8 mouse cellular contexts compared by ENCODE assay signal in the genomic region with DNA sequence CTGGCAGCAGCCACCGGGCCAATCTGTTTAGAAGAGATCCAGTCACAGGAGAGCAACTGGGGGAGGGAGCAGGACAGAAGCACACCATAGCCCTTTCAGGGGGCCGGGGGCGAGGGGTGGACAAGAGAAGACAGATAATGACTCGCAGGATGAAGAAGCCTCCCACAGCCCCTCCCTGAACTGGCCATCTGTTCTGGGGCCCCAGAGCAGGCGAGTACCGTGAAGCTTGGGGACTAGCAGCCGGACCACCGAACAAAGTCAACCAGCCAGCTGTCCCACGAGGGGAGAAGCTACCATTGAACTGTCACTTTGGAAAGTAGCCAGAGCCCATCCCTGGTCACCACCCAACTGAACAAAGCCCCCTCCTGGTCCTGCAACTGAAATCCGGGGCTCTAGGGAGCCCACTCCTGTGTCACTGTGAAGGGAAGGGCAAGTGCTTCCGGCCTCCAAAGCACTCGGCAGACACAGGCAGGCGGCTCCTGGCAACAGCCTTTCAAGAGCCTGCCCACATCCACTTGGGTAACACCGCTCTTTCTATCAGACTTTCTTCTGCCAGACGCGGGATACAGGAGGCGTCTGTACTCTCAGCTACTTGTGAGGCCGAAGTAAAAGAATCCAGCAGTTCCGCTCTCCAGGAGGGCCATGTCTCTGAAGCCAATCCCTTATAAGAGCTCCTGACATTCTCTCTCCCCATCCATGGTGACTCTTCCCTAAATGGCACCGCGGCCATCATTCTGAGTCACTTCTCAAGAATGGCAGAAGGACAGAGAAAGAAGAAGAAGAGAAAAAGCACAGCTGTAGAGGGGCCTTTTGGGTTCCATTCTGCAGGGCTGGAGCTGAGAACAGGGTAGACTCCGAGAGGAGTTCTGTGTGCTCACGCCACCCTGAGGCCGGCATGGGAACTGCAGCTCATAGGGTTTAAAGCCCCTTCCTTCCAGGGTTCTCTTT. TPM values are rescaled to one million over a fixed set of nuclear protein-coding genes. Genes with fewer than 3 reads are reported as not detected.
DNase-seq lines count a peak whose midpoint lies in the region; ATAC-seq and TF ChIP-seq lines count a peak whose summit lies in the region.

No protein-coding gene starts in this region.

- TF ChIP-seq CTCF in C2C12 (IDR thresholded peaks at IDR 0.05; ENCODE audit: control insufficient read depth, insufficient read depth, insufficient read length), result peak; percentile 58
- TF ChIP-seq CTCF in Patski (IDR thresholded peaks at IDR 0.05), result peak; percentile 82
- TF ChIP-seq CTCF in lung, adult 2 months (IDR thresholded peaks at IDR 0.05; ENCODE audit: insufficient read depth, low read length), result peak; percentile 83

- CTCF ChIA-PET in Patski (lab: Charles Lee), result interaction anchor here (0.7 to 2.4 kb wide), 7 partner anchors 13 to 439 kb away, joined by 3 to 14 read pairs (median 3); no protein-coding TSS in a partner anchor

- H3K9me3 ChIP-seq in embryonic facial prominence, embryonic 10.5 days, result no peaks in the 10 kb centered on the region
- no peaks in the 10 kb centered on the region for H3K9me3 ChIP-seq in heart, embryonic 16.5 days (replicated peaks; ENCODE audit: control insufficient read depth, low read length)
- no peaks in the 10 kb centered on the region for H3K9me3 ChIP-seq in neural tube, embryonic 15.5 days (replicated peaks)

- no peaks in the 10 kb centered on the region for H3K79me3 ChIP-seq in C2C12 (ENCODE audit: low read depth)

- H3K4me1 ChIP-seq in embryonic facial prominence, embryonic 10.5 days, result peaks cover 13% of the 10 kb centered on the region
- peaks cover 5% of the 10 kb centered on the region; the same call in 1 of the 2 replicates for H3K4me1 ChIP-seq in heart, embryonic 16.5 days (ENCODE audit: control insufficient read depth, insufficient read depth, low read length)
- peaks cover 6% of the 10 kb centered on the region for H3K4me1 ChIP-seq in lung, adult 2 months (ENCODE audit: control insufficient read depth, insufficient read depth, low read length)
- peaks cover 12% of the 10 kb centered on the region for H3K4me1 ChIP-seq in neural tube, embryonic 15.5 days

- H3K27me3 ChIP-seq in C2C12 (ENCODE audit: control insufficient read depth, insufficient read depth, insufficient read length) (no peaks in the 10 kb centered on the region), Patski (no peaks in the 10 kb centered on the region)
- peaks cover 23% of the 10 kb centered on the region for H3K27me3 ChIP-seq in embryonic facial prominence, embryonic 10.5 days (replicated peaks; ENCODE audit: low read depth, poor library complexity, severe bottlenecking)
- no peaks in the 10 kb centered on the region for H3K27me3 ChIP-seq in heart, embryonic 16.5 days (ENCODE audit: control insufficient read depth, insufficient read depth, low read length)
- no peaks in the 10 kb centered on the region for H3K27me3 ChIP-seq in neural tube, embryonic 15.5 days (replicated peaks)

- H3K79me2 ChIP-seq in C2C12 (ENCODE audit: control insufficient read depth, insufficient read depth), result no peaks in the 10 kb centered on the region

- in situ Hi-C loops in Patski (cut with MboI; ENCODE audit: low pct_unique_long_range_greater_than_20kb), result no loop called here

- no peak for TF ChIP-seq POLR2A in lung, adult 2 months (IDR thresholded peaks at IDR 0.05; ENCODE audit: borderline replicate concordance, extremely low read depth, low read depth, low read length)

- peak overlapping the region; percentile 66 for H3K4me2 ChIP-seq in heart, embryonic 16.5 days (ENCODE audit: low read depth, low read length)
- H3K4me2 ChIP-seq in neural tube, embryonic 15.5 days, result peak overlapping the region; percentile 27

- ATAC-seq in Patski, result no peak
- ATAC-seq in heart, embryonic 16.5 days (replicated peaks; ENCODE audit: extremely low read depth, insufficient read depth, low FRiP score), result peak; percentile 62; the same call in 1 of the 2 replicates
- ATAC-seq in neural tube, embryonic 15.5 days (ENCODE audit: low FRiP score), result peak; percentile 79

- peak overlapping the region; percentile 61 for H3K9ac ChIP-seq in heart, embryonic 16.5 days (ENCODE audit: low read length)
- no peak overlapping the region for H3K9ac ChIP-seq in neural tube, embryonic 15.5 days (replicated peaks)

- no peak overlapping the region for H3ac ChIP-seq in C2C12 (ENCODE audit: control insufficient read depth, insufficient read length, low read depth)

- H3K27ac ChIP-seq in embryonic facial prominence, embryonic 10.5 days (replicated peaks), result peak overlapping the region; percentile 63
- H3K27ac ChIP-seq in heart, embryonic 16.5 days (ENCODE audit: low read length), result peak overlapping the region; percentile 24
- peak overlapping the region; percentile 45; the same call in 1 of the 2 replicates for H3K27ac ChIP-seq in neural tube, embryonic 15.5 days (replicated peaks)

- DNase-seq in Patski (ENCODE audit: low read depth, low spot score), result no peak
- peak; percentile 74 for DNase-seq in embryonic facial prominence, embryonic 10.5 days (ENCODE audit: low spot score)
- DNase-seq in kidney, postnatal 25 days, result peak; percentile 49 to 53
- DNase-seq in lung, adult 2 months, result peak; percentile 36
- DNase-seq in yolk sac, embryonic 10.5 days (ENCODE audit: low spot score), result peak; percentile 44

- POLR2A ChIA-PET in Patski (lab: Charles Lee), result interaction anchor here (1.1 kb wide), 1 partner anchor 19 kb away, joined by 4 read pairs; no protein-coding TSS in a partner anchor

- H3K4me3 ChIP-seq in C2C12 (ENCODE audit: insufficient read depth, poor library complexity, severe bottlenecking), result no peak overlapping the region
- H3K4me3 ChIP-seq in embryonic facial prominence, embryonic 10.5 days, result peak overlapping the region; percentile 29
- H3K4me3 ChIP-seq in heart, embryonic 16.5 days (ENCODE audit: low read length), result peak overlapping the region; percentile 38
- H3K4me3 ChIP-seq in lung, adult 2 months (replicated peaks; ENCODE audit: extremely low read depth, low read depth, low read length), result no peak overlapping the region
- H3K4me3 ChIP-seq in neural tube, embryonic 15.5 days (replicated peaks), result no peak overlapping the region

- WGBS in embryonic facial prominence, embryonic 10.5 days, result 27% methylated on average over 24 of the region's 24 CpGs
- WGBS in heart, embryonic 16.5 days, result 12% methylated on average over 24 of the region's 24 CpGs
- WGBS in lung, adult 2 months, result 20% methylated on average over 24 of the region's 24 CpGs
- 9% methylated on average over 24 of the region's 24 CpGs for WGBS in neural tube, embryonic 15.5 days

- no peaks in the 10 kb centered on the region for H3K36me3 ChIP-seq in C2C12 (ENCODE audit: control insufficient read depth, insufficient read depth)
- H3K36me3 ChIP-seq in embryonic facial prominence, embryonic 10.5 days (replicated peaks), result no peaks in the 10 kb centered on the region
- no peaks in the 10 kb centered on the region for H3K36me3 ChIP-seq in heart, embryonic 16.5 days (ENCODE audit: control insufficient read depth, insufficient read depth)
- H3K36me3 ChIP-seq in neural tube, embryonic 15.5 days, result no peaks in the 10 kb centered on the region

TF ChIP-seq in C2C12, 6 proteins besides CTCF, POLR2A, EP300 and RAD21:
- TF ChIP-seq FOSL1 (IDR thresholded peaks at IDR 0.05; ENCODE audit: insufficient read depth, low read length, poor library complexity, severe bottlenecking) (no peak), USF1 (IDR thresholded peaks at IDR 0.05; ENCODE audit: low read depth) (no peak), MYOD1 (IDR thresholded peaks at IDR 0.05; ENCODE audit: control insufficient read depth, insufficient read length, low read depth) (no peak), MYOG (IDR thresholded peaks at IDR 0.05; ENCODE audit: control insufficient read depth, extremely low read depth, insufficient read length) (no peak), CEBPB (IDR thresholded peaks at IDR 0.05; ENCODE audit: low read depth) (no peak), MAX (IDR thresholded peaks at IDR 0.05) (no peak)
TF ChIP-seq in C2C12: peak in this region for 0.

RNA-seq across cellular contexts. Expression of gene Sstr2, which starts 7.2 kb away (rescaled TPM):
- polyA plus RNA-seq in C2C12 (2012; fragmentation: generic; extraction: Trizol) (0.30 TPM), Patski (2021) (2.1 TPM)
- polyA plus RNA-seq in embryonic facial prominence, embryonic 10.5 days (2016; fragmentation: Nextera tagmentation; extraction: Ambion mirVana), result 2.1 and 4.2 TPM in 2 replicates
- polyA plus RNA-seq in heart, embryonic 16.5 days (2015; fragmentation: Nextera tagmentation; extraction: Ambion mirVana), result 1.2 and 2.6 TPM in 2 replicates
- polyA plus RNA-seq in lung, adult 2 months (2012; rRNA removed), result 2.6 and 4.0 TPM in 2 replicates
- polyA plus RNA-seq in neural tube, embryonic 15.5 days (2015; fragmentation: Nextera tagmentation; extraction: Ambion mirVana), result 11.6 and 14.0 TPM in 2 replicates

RNA-seq across cellular contexts. Expression of gene Cog1, which starts 37.0 kb away (rescaled TPM):
- polyA plus RNA-seq in C2C12 (2012; fragmentation: generic; extraction: Trizol) (21.2 TPM), Patski (2021) (37.7 TPM)
- 27.4 and 28.1 TPM in 2 replicates for polyA plus RNA-seq in embryonic facial prominence, embryonic 10.5 days (2016; fragmentation: Nextera tagmentation; extraction: Ambion mirVana)
- polyA plus RNA-seq in heart, embryonic 16.5 days (2015; fragmentation: Nextera tagmentation; extraction: Ambion mirVana), result 15.5 and 18.6 TPM in 2 replicates
- polyA plus RNA-seq in lung, adult 2 months (2012; rRNA removed), result 43.9 and 45.9 TPM in 2 replicates
- 31.1 and 35.1 TPM in 2 replicates for polyA plus RNA-seq in neural tube, embryonic 15.5 days (2015; fragmentation: Nextera tagmentation; extraction: Ambion mirVana)

RNA-seq across cellular contexts. Expression of gene Slc39a11, which starts 37.9 kb away (rescaled TPM):
- 10.0 TPM for polyA plus RNA-seq in C2C12 (2012; fragmentation: generic; extraction: Trizol)
- polyA plus RNA-seq in Patski (2021), result 22.4 TPM
- 17.0 and 17.2 TPM in 2 replicates for polyA plus RNA-seq in embryonic facial prominence, embryonic 10.5 days (2016; fragmentation: Nextera tagmentation; extraction: Ambion mirVana)
- 11.9 and 16.2 TPM in 2 replicates for polyA plus RNA-seq in heart, embryonic 16.5 days (2015; fragmentation: Nextera tagmentation; extraction: Ambion mirVana)
- 15.3 and 16.9 TPM in 2 replicates for polyA plus RNA-seq in lung, adult 2 months (2012; rRNA removed)
- 27.7 and 30.4 TPM in 2 replicates for polyA plus RNA-seq in neural tube, embryonic 15.5 days (2015; fragmentation: Nextera tagmentation; extraction: Ambion mirVana)

Comparison
In these comparisons a context has a peak if more than half of its experiments do, and no peak if none do; other contexts are left out.
1. H3K4me3 ChIP-seq: peak in embryonic facial prominence, embryonic 10.5 days (single experiment) and heart, embryonic 16.5 days (single experiment); none in C2C12 (single experiment), lung, adult 2 months (single experiment) and neural tube, embryonic 15.5 days (single experiment).
2. Peak in every context shown above with its lines, with median percentiles within 50 percentile points of each other: CTCF ChIP-seq and H3K27ac ChIP-seq.